Mouse (Mus musculus) intestine, postnatal 0 days (tissue): ENCODE results near the gene Vezf1. TPM values are rescaled to one million over a fixed set of nuclear protein-coding genes. Genes with fewer than 3 reads are reported as not detected.

Experiments used
- ATAC-seq: fragments of 200-750 bp; cut with Nextera tagmentation; 2 replicates; pipeline ENCODE4 v1.8.0; 2017; ENCODE audit warnings: mild to moderate bottlenecking, moderate TSS enrichment, moderate library complexity
- H3K27ac ChIP-seq: fragments of 300-500 bp; sonication (generic); 2 replicates; pipeline ENCODE4 v1.5.1; 2014; ENCODE audit warnings: mild to moderate bottlenecking, low read depth, low read length, moderate library complexity
- H3K27me3 ChIP-seq: fragments of 300-500 bp; sonication (generic); replicated peaks from 2 replicates; pipeline ENCODE4 v1.6.1; 2014; ENCODE audit warnings: low read length, mixed read lengths; ENCODE audit not compliant: control insufficient read depth, insufficient read depth
- H3K36me3 ChIP-seq: fragments of 300-500 bp; sonication (generic); 2 replicates; pipeline ENCODE4 v1.6.1; 2014; ENCODE audit warnings: mild to moderate bottlenecking, moderate library complexity; ENCODE audit not compliant: control insufficient read depth, insufficient read depth
- H3K4me1 ChIP-seq: fragments of 300-500 bp; sonication (generic); replicated peaks from 2 replicates; pipeline ENCODE4 v1.6.1; 2014; ENCODE audit warnings: antibody characterized with exemption, low read length, mixed read lengths; ENCODE audit not compliant: control insufficient read depth, insufficient read depth
- H3K4me2 ChIP-seq: fragments of 300-500 bp; sonication (generic); replicated peaks from 2 replicates; pipeline ENCODE4 v1.6.1; 2014; ENCODE audit warnings: low read depth, mild to moderate bottlenecking, moderate library complexity
- H3K4me3 ChIP-seq: fragments of 300-500 bp; sonication (generic); 2 replicates; pipeline ENCODE4 v1.5.1; 2014; ENCODE audit warnings: low read depth, low read length
- H3K9ac ChIP-seq: fragments of 300-500 bp; sonication (generic); 2 replicates; pipeline ENCODE4 v1.6.1; 2014; ENCODE audit warnings: mild to moderate bottlenecking, low read depth, low read length
- H3K9me3 ChIP-seq: fragments of 300-500 bp; sonication (generic); 2 replicates; pipeline ENCODE4 v1.6.1; 2016; ENCODE audit warnings: mixed run types; ENCODE audit not compliant: control insufficient read depth
- CTCF ChIP-seq: sonication (generic); IDR thresholded peaks from 2 replicates; pipeline ENCODE4 v1.5.1; 2016; ENCODE audit warnings: low read depth, mild to moderate bottlenecking, control low read depth, antibody characterized with exemption, moderate library complexity
- whole genome bisulfite sequencing: fragments of 180-500 bp; shearing (Covaris S2); extraction: QIAGEN DNeasy Blood & Tissue Kit; methylation state at CpG from one replicate; pipeline ENCODE4 v1.1.7; 2014; 5-methylcytosine and 5-hydroxymethylcytosine counted together
- polyA plus RNA-seq: library from polyadenylated mRNA; unstranded; fragments of >200 nt; fragmentation: Nextera tagmentation; extraction: Ambion mirVana; gene quantifications from 2 replicates; pipeline ENCODE4 v1.2.1, GENCODE M21; 2015

The Vezf1 gene
- polyA plus RNA-seq, 1 experiment from 2014 or later: 16.8 TPM

DNA sequence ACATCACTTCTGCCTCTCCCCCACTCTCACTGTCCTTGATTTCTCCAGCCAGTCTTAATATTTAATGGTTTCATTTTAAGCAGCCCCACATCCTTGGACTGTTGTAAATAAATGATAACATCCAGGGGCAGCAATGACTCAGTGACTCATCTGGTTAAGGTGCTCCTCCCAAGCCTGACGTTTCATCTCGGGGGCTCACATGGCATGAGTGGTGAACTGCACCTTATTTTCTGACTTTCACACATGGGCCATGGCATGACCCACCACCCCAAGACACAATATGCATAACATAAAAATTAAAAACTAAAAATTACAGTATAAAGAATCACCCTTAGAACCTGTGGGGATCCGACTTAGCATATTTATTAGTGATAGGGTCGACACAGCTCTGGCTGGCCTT, 22.2 kb upstream of the Vezf1 start:
- 68% methylated on average over 4 of the region's 4 CpGs for WGBS

DNA sequence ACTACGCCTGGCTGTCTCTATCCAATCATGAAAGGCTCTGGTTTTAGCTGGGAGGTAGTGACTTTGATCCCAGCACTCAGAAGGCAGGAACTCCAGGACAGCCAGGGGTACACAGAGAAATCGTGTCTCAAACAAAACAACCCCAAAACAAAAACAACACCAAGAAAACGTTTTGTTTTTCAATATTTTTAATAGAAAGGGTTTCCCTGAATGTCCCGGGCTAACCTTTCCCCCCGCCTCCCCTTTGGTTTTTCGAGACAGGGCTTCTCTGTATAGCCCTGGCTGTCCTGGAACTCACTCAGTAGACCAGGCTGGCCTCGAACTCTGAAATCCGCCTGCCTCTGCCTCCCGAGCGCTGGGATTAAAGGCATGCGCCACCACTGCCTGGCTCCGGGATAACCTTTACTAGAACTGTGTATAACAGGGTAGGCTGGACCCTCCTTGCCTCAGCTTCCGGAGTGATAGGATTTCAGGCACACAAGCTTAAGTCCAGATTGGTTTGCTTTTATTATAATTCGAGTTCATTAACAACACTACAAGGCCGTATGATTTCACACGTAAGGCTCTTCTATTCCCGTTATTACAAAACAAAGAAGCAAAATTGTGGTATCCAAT, 21.6 kb upstream of the Vezf1 start:
- 0 out of 2 replicates have a peak overlapping the region, but pooled peaks have one; percentile 98 for H3K9ac ChIP-seq
- H3K9me3 ChIP-seq: no peaks in the 10 kb centered on the region
- no peak overlapping the region for H3K27ac ChIP-seq
- H3K36me3 ChIP-seq: peaks cover 12% of the 10 kb centered on the region; the same call in 1 of the 2 replicates
- ATAC-seq: no peak
- H3K4me3 ChIP-seq: peak overlapping the region; percentile 79
- H3K4me2 ChIP-seq: peak overlapping the region; percentile 69
- 0 out of 2 replicates have a peak, but pooled peaks have one; percentile 1 for TF ChIP-seq CTCF
- H3K27me3 ChIP-seq: no peaks in the 10 kb centered on the region
- H3K4me1 ChIP-seq: no peaks in the 10 kb centered on the region
- 50% methylated on average over 17 of the region's 17 CpGs for WGBS

More for the DNA sequence above, 22.2 kb upstream of the Vezf1 start:
- H3K9me3 ChIP-seq: no peaks in the 10 kb centered on the region
- no peaks in the 10 kb centered on the region for H3K27me3 ChIP-seq
- no peak overlapping the region for H3K27ac ChIP-seq
- no peak for TF ChIP-seq CTCF
- ATAC-seq: no peak
- no peak overlapping the region; the same call in 1 of the 2 replicates for H3K4me2 ChIP-seq
- peaks cover 9% of the 10 kb centered on the region; the same call in 1 of the 2 replicates for H3K36me3 ChIP-seq
- no peak overlapping the region for H3K4me3 ChIP-seq
- H3K9ac ChIP-seq: no peak overlapping the region
- H3K4me1 ChIP-seq: no peaks in the 10 kb centered on the region

DNA sequence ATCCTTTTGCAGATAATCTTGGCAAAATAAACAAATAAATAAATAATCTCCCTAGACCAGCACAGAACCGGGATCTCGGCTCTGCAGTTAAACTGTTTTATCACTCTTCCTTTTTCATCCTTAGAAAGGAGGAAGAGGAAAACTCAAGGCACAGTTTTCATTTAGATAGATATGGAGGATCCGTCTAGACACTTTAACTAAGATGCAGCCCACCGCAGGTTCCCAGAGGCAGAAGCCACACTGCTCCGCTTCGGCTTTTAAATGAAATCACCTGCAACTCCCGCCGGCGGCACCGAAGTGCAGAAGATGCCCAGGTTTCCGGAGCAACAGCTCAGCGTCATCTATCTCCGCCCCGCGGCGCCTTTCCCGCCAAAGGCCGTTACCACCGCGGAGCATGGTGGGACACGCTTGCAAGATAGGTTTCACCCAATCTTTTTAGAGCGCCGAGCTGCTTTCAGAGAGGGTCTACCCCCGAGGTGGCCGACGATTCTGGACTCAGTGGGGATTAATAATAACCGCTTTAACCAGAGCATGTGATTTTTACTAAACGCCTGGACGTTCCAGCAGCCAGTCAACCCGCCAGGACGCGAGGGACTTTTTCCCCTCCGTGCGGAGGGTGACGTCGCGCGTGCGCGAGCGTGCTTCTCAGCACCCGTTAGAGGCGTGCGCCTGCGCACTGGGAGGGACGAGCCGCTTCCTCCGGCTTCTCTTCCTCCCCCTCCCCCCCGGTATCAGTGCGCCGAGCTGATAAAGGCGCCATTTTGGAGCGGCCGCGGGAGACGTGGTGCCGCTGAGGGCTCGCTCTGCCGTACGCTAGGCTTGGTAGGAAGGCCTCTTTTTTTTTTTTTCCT, 20.9 kb upstream of the Vezf1 start, which contains the start of gene Srsf1:
Gene Srsf1 (plus strand): TSS at position 430 of the 851 bp plus-strand sequence.
- Histone ChIP-seq H3K4me1 (no peaks in the 10 kb centered on the region), H3K9me3 (no peaks in the 10 kb centered on the region), H3K27me3 (no peaks in the 10 kb centered on the region), H3K4me2 (peak within 1 kb of the TSS; percentile 69), H3K27ac (peak within 1 kb of the TSS; percentile 98), H3K9ac (peak within 1 kb of the TSS; percentile 98), H3K4me3 (peak within 1 kb of the TSS; percentile 79), H3K36me3 (peaks cover 12% of the 10 kb centered on the region; the same call in 1 of the 2 replicates)
- WGBS: under 1% methylated on average over 60 of the region's 60 CpGs
- TF ChIP-seq CTCF: no peak
- ATAC-seq: peak; percentile 90

DNA sequence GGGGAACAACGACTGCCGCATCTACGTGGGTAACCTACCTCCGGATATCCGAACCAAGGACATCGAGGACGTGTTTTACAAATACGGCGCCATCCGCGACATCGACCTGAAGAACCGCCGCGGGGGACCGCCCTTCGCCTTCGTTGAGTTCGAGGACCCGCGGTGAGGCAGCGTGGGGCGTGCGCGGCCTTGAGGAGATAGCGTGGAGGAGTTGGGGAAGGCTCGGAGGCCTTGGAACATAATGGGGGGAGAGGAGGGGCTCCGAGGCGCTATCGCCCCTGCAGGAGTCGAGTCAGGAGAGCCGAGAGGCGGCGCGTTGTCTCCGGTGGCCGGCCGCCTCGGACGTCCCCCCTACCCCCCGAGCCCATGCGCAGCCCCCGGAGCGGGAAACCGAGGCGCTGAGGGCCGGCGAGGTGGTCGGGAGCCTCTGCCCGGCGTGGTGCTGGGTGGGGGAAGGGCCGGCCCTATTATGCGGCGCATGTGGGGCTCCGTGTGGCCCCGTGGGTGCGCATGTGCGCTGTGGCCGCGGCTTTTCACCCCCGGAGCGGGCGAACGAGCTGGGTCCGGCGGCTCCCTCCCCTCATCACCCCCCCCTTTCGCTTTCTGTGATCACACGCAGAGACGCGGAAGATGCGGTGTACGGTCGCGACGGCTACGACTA, 20.1 kb upstream of the Vezf1 start:
- Histone ChIP-seq H3K36me3 (peaks cover 12% of the 10 kb centered on the region; the same call in 1 of the 2 replicates), H3K9ac (peak overlapping the region; percentile 98), H3K4me1 (no peaks in the 10 kb centered on the region), H3K4me3 (peak overlapping the region; percentile 79), H3K27ac (peak overlapping the region; percentile 98), H3K9me3 (no peaks in the 10 kb centered on the region), H3K4me2 (peak overlapping the region; percentile 69), H3K27me3 (no peaks in the 10 kb centered on the region)
- WGBS: under 1% methylated on average over 71 of the region's 76 CpGs
- no peak for TF ChIP-seq CTCF
- ATAC-seq: peak; percentile 37

DNA sequence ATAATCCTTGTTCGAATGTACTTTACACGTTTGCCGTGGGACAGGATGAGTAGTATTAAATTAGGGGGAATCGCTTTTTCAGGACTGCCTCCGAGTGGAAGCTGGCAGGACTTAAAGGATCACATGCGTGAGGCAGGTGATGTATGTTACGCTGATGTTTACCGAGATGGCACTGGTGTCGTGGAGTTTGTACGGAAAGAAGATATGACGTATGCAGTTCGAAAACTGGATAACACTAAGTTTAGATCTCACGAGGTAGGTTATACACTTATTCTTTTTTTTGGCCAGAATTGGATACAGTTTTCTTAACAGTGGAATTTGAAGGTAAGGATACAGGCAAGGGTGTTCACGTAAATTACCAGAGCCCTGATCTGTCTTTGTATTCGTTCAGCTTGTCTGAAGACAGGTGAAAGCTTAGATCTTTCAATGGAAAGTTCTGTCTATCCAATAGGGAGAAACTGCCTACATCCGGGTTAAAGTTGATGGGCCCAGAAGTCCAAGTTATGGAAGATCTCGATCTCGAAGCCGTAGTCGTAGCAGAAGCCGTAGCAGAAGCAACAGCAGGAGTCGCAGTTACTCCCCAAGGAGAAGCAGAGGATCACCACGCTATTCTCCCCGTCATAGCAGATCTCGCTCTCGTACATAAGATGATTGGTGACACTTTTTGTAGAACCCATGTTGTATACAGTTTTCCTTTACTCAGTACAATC, 19.0 kb upstream of the Vezf1 start:
- WGBS: 7% methylated on average over 26 of the region's 26 CpGs
- ATAC-seq: no peak
- Histone ChIP-seq H3K27ac (peak overlapping the region; percentile 35), H3K27me3 (no peaks in the 10 kb centered on the region), H3K4me3 (peak overlapping the region; percentile 79), H3K4me2 (peak overlapping the region; percentile 69), H3K4me1 (no peaks in the 10 kb centered on the region), H3K9ac (peak overlapping the region; percentile 98), H3K36me3 (peaks cover 12% of the 10 kb centered on the region; the same call in 1 of the 2 replicates), H3K9me3 (no peaks in the 10 kb centered on the region)
- TF ChIP-seq CTCF: peak; percentile 28
